Mouse (Mus musculus) hindlimb bud, embryonic 11.5 days (tissue): ENCODE data around the gene Eid2b.

Experiments
- DNase-seq: peaks from one replicate; pipeline ENCODE4 v3.0.0-alpha.2; 2012; ENCODE audit warnings: low read depth, low spot score; ENCODE audit errors: extremely low spot score

Eid2b gene

DNA sequence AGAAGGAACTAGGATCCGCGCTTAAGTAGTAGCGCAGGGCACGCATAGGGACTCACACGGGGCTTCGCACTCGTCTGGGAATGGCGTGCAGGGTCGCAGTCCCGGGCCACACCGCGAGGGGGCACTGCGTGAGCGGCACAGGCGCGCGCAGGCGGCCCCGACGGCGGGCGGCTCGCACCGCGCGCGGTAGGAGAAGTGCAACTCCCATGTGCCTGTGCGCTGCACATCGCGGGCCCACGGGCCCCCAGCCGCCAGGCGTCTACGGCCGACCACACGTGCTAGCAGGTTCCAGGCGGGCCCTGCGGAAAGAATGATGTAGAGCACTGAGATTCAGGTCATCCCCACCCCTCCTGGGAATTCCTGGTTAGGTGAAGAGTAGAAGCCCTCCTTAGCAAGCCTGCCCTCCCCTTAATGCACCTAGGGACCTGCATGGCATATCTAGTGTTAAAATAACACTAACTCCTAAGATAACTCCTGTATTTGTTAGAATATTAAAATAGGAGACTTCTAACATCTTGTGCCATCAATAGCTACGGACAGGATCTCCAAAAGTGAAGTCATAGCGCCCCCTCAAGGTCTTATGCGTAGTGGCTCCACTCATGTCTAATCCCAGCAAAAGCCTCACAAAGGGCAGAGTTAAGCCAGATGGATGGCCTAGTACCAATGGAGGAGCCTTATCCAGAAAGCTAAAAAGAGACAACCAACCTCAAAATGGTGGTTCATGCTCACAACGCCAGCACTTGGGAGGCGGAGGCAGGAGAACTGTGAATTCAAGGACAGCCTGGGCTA lies 21.5 kb downstream of the Eid2b start:
- peak; percentile 54 for DNase-seq

DNA sequence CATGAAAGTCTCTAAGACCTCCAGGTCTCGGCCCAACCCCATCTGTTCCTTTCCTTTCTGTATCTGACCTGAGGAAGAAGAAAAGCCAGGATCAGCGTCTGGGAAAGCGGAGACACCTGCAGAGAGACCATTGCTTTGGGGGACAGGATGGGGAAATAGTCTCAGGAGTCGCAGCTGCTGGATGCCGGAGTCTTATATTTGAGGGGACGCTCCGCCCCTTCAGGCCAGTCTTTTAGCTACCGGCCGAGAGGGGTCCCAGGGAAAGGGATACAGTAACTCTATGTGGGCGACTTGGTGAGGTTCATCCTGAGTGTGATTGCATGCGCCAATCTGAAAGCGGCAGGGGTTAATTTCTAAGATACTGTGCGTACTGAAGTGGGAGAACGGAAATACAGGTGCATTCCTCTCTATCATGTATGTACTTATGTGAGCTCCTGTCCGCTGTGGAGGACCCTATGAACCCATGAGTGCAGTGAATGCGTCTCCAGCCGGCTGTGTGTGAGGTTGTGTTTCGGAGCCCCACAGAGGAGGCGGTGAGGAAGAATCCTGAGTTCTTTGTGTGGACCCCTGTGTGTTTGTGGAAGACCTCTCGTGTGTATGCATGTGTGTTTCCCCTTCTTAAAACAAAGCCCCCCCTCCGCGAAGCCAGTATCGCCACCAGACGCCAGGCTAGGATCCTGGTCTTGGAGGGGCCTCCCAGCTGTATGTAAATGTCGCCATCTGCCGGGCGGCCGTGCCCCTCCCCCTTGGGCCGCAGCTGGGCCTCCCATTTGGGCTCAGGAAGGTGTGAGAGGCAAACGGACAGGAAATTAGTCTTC lies 24.3 kb downstream of the Eid2b start, which contains the start of gene Dll3:
Gene Dll3 (minus strand): TSS at position 623 of the 818 bp plus-strand sequence.
- DNase-seq = no peak

DNA sequence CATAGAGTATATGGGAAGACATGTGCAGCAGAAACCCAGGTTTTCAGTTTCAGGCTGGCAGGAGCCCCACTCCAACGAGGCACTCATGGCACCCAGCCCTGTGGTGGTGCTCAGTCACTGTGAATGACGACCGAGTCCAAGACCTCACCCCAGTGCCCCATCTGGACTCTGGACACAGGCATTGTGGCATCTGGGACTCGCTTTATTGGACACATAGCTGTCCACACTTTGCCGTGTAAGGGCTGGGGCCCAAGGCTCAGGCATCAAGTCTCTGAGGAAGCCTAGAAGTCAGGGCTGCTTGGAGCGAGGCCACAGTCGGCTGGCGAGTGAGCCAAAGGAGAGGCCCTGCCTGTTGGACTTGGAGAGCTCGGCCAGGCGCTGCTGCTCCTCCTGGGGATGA lies 28.1 kb downstream of the Eid2b start:
- DNase-seq = no peak

DNA sequence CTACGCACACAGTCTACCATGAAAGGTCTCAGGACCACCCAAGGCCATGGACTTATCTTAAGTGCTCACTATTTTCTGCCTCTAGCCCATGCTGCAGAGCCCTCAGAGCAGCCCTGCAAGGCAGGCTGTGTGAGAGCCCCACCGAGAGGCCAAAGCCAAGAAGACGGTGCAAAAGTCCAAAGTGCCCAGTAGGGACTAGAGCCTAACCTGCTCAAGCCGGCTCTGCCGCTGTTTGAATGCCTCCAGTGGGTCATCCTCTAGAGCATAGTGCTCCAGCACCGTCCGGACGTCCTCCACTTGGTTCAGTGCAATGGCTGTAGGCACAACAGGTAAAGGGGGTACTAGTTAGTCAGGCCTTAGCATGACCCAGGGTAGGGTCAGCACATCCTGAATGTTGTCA lies 28.7 kb downstream of the Eid2b start:
- DNase-seq = no peak

DNA sequence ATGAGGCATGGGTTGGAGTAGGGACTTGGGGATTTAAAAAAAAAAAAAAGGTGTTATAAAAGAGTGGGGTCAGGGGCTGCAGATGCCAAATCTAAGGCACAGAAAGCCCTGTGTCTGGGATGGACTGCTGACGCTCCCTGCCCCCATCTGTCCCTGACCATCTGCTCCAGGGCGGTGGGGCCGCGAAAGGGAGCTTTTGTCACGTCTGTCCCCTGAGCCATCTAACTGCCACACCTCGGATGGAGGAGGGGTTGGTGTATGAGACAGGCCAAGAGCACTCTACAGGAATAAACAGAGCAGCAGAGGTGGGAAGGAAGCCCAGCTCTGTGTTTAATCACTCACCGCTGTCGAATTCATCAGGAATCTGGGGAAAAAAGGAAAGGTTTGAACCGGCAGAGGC lies 32.2 kb downstream of the Eid2b start:
- no peak for DNase-seq

DNA sequence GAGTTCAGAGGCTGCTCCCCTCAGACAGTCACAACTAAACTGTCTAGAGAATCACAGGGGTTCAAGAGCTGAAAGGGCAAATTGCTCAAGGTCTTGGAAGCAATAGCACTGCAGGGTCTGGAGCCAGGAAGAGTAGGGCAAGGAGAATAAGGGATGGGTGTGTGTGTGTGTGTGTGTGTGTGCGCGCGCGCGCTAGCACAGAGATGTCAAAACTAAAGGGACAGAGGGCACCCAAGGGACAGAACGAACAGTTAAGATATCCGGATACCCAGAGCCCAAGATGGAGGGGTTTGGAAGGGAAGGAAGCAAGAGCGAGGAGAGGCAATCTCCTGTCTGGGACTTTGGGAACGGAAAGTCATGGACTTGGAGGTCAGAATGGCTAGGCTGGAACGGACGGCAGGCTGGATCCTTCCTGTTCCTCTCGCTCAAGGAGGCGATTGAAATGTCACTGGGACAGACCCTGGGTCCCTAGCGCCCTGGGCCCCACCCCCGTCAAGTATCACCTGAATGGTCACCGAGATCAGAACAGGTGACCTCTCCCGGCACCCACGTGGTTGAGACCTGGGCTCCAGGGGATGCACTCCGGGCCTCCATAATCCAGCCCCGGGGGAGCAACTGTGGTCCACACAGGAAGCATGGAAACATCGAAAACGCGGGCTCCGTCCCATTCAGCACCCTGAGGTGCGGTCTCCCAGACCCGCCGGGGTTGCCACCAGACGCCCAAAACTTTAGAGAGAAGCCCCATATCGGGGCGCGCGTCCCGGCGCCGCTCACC lies 33.8 kb downstream of the Eid2b start:
- no peak for DNase-seq

DNA sequence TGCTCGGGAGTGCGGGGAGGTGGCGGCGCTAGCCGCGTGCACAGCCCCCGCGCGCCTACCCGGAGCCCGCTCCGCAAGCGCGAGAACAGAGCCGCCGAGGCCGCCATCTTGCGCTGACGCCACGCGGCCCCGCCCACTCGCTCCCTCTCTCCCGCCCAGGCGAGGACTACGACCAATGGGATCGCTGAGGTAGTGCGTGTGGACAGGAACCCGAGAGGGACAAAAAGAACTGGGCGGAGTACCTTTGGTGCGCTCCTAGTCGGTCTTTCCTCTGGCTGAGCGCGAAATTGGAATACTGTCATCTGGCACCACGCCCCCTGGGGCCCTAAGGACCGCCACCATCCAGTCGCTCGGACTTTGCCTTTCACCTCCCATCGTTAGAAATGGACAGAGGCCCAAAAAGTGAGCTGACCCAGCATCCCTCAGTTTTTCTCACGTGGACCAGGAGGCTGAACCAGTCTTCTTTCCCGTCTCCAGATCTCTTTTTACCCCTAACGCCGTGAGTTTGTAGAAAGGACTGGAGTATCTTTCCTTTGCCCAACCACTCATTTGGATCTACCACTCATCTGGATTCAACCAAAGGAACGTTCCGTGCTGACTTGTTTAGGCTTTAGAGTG lies 34.5 kb downstream of the Eid2b start, which contains the start of gene Timm50:
Gene Timm50 (minus strand): TSS at position 147 of the 618 bp plus-strand sequence.
- DNase-seq = peak; percentile 93

DNA sequence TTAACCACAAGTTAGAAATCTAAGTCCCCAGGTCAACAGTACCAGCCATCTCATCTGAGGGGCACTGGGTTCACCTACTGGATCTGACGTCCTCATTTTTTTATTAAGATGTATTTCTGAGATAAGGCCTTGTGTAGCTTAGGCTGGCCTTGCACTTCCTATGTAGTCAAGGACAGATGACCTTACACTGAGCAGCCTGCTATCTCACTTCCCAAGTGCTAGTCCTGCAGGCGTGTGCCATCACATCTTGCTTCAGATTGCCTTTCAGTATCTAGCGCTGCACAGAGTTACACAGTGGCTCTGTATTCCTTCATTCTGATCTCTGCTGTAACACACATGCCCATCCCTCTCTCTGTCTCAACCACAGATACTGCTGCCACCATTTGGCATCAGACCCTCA lies 40.5 kb downstream of the Eid2b start:
- no peak for DNase-seq

DNA sequence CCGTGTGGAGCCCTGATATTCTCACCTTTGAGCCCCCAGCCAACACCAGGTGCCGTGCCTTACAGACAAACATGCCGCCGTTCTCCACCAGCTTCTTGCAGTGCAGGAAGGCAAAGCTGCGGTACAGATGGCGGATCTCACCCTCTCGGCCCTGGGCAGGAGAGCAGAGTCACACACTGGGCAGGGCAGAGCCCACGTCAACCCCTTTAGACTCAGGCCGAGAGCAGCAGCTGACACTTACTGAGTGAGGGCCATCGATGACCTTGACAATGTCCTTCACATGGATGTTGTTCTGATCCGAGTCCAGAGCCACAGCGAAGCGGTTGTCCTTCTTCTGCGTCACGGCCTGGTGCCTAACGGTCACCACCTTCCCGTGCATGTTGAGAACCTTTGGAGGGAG lies 41.2 kb downstream of the Eid2b start:
- DNase-seq = no peak

DNA sequence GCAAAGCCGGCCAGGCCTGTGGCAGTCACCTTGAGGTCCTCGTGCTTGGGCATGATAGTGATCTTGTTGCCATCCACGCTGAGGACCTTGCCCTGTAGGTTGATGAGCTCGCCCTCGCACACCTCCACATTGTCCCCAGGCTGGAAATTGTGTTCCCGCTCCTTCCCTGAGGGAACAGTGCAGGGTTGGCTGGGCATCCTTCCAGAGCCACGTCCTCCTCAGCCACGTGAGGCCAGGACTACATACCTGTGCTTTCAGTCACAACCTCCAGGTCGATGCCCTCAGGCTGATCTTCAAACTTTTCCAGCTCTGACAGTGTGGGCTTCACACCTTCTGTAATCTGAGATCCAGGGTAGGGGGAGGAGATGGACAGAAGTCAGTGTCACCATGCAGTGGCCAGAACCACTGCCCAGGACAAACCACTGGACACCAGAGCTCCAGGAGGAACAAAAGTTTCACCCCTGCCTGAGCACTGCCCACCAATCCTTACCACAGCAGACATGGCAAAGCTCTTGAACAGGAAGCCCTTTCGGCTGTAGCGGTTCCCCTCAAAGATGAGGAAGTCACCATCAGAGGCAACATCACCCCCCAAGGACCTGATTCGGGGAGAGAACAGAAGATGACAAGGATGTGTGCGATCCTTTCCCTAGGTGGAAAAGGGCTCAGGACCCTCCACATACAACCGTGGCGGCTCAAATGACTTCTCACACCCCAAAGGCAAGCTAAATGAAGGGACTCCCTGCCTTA lies 44.6 kb downstream of the Eid2b start:
- DNase-seq = no peak

DNA sequence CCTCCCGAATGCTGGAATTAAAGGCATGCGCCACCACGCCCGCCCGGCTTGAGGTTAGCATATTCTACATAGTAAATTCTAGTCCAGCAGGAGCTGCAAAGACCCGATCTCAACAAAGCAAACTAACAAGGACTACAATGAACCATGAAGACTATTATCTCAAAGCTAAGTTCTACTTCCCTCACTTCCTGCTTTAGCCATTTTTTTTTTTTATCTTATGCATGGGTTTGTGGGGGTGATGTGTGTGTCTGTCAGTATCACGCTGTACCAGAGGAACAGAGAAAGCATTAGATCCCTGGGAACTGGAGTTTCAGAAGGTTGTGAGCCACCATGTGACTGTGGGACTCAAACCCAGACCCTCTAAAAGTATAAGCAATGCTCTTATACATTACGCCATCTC lies 47.8 kb downstream of the Eid2b start:
- DNase-seq = no peak

DNA sequence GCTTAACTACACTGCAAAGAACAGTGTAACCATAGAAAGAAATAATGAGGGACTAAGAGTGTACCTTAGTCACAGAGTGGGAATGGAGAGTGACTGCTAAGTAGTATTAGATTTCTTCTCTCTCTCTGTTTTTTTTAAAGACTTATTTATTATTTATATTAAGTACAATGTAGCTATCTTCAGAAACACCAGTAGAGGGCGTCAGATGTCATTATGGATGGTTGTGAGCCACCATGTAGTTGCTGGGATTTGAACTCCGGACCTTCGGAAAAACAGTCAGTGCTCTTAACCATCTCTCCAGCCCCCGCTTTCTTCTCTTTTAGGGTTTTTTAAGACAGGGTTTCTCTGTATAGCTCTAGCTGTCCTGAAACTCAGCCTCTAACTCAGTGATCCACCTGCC lies 48.9 kb downstream of the Eid2b start:
- no peak for DNase-seq

DNA sequence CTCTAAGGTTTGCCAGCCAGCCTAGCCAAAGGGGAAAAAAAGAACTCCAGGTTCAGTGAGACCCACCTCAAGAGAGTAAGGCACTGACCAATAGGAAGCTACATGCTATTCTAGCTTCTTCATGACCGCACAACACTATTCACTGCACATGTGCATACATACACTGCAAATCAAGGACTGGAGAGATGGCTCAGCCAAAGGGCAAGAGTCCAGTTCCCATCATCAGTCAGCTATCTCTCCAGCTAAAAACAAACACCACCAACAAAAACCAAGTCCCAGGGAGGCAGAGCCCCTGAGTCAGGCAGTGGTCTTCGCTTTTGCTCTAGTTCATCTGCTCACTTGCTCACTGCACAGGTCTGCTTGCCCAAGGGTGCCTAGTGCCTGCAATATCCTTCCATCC lies 50.7 kb downstream of the Eid2b start:
- no peak for DNase-seq
